Mouse (Mus musculus) WW6 (cell line): Measurements from ENCODE around the gene Pitpnm2.

Source experiments
- DNase-seq: peaks from one replicate; pipeline ENCODE4 v3.0.0-alpha.2; 2013; ENCODE audit warnings: low read depth, low spot score

Pitpnm2 gene

GRCm38 (mm10) chr5:124093852-124094604 is 155.5 kb downstream of the Pitpnm2 start:
- DNase-seq: no peak

DNA sequence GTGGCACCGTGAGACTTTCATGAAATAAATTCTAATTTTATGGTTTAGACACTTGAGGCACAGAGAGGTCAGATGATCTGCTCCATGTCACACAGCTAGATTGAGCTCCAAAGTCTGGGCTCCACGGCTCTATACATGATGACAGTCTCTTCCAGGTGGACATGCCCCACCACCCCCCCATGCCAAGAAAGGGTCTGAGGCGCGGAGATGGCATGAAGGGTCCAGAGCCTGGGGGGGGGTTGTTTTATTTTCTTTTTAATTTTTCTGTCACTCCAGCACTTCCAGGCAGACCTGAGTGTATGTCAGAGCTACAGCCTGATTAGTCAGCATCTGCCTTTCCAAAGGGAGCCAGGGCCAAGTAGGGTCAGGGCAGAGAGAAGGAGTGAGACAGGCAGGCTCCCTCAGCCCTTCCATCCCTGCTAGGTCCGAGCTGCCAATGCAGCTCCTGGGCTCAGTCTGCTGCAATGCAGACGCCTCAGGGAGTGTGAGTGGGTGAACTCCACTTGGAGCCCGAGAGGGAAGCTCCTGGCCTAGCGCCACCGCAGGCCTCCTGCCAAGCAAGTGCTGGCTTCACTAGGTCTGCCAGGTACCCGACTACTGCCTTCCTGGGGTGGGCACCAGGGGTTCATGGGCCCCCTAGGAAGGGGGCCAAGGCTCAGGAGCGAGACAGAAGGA is 156.3 kb downstream of the Pitpnm2 start:
- no peak for DNase-seq

DNA sequence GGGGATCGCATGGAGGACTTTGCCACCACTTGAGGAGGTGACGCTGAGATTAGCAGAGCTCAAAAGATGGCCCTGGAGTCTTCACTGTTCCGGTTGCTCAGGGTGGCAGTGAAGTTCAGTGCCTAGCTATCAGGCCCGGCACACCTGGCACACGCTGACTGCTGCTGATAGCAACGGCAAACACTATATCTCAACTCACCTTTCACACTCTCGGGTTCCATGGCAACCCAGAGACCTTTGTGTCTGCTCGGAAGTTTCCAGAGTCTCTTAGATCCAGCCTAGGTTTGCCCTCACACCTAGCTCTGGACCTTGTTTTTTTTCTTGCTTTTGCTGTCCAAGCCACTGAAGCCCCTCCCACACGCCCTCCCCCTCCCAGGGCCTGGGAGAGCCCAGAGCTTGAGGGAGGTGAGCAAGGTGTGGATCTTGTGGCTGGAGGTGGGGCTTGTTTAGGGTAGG is 157.6 kb downstream of the Pitpnm2 start:
- DNase-seq: no peak

DNA sequence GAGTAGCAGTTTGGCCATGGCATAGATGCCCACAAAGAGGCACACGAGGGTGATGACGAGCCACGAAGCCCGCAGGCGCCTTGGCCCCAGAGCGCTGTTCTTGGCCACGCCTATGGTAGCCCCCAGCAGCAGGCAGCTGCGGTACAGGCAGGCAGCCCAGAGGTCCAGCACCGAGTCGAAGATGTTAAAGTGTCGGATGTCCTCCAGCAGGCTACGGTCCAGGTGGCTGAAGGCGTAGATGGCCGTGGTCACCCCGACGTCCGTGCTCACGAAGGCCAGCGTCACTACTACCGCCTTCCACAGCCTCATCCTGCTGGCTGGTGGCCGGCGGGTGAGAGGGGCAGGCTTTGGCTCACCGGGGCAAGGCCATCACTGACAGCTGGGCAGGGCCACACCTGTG is 159.7 kb downstream of the Pitpnm2 start:
- no peak for DNase-seq

GRCm38 (mm10) chr5:124086876-124087275 is 162.7 kb downstream of the Pitpnm2 start:
- DNase-seq: no peak

DNA sequence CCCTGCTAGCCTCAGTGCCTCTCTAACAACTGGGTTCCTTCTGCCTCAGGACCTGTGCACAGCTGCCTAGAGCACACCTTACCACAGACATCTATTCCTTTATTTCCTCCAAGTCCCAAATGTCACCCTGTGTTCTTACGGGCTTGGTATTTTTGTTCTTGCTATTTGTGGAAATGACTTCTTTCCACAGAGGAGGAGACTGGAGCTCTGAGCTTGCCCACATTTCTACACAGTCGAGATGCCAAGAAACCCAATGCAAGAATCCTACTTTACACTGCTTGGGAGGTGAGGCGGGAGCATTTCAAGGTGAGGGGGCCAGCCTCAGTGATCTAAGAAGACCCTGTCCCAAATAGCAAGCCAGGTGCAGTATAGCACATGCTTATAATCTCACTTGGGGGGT is 164.0 kb downstream of the Pitpnm2 start:
- no peak for DNase-seq

DNA sequence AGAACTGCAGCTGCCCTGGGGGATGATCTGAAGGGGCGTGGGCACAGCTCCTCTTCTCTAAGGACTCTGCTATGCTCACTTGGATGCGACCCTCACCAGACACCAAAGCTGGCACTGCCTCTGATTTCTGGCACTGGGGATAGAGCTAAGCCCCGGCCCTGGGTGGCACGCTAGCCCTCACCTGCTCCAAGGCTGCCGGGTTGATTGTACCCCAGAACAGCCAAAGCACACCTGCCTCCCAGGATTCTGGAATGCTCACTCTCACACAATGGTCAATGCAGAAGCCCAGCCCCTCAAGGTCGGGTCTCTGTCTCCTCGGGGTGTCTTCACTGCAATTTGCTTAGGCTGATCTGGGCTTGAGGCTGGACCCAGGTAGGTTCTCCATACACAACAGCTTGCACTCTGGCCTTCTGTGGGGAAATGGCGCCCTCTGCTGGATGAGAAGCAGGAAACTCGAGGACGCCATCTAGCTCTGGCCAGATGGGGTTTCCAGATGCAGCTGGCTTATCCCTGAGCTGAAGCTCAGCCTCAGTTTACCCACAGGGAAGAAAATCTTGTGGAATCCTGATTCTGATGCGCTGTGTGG is 164.9 kb downstream of the Pitpnm2 start:
- DNase-seq: no peak

DNA sequence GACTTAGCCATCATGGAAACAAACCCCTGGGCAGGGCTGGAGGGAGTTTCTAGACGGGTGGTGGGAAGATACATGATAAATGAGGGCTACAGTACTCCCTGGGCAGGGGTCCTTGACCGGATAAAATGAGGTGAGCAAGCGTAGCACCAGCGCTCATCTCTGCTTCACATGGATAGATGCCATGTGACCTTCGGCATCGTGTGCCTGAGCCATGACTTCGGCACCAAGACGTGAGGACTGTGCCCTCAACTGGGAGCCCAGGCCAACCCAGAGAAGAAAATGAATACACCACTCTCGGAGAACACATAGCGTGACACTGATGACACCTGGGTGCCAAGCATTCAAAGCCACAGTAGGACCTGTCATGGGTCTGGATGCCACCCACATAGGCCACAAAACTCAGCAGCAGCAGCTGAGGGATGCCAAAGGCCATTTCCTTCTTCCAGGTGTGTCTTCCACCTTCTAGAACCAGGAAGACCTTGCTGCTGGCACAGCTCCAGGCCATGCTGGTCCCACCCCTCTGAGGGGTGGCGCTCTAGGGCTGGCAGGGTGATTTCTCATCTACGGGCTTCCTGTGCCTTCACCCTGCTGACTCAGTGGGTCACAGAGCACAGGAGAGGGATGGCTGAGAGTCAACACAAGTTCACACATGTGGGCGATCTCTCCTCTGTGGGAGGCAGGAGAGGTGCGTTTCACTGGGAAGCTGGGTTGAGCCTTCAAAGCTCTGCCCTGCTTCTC is 165.5 kb downstream of the Pitpnm2 start:
- DNase-seq: no peak

GRCm38 (mm10) chr5:124082941-124083688 is 166.4 kb downstream of the Pitpnm2 start:
- no peak for DNase-seq

GRCm38 (mm10) chr5:124082447-124082846 is 167.1 kb downstream of the Pitpnm2 start:
- DNase-seq: no peak

GRCm38 (mm10) chr5:124079880-124080279 is 169.7 kb downstream of the Pitpnm2 start:
- no peak for DNase-seq

GRCm38 (mm10) chr5:124078794-124079416 is 170.7 kb downstream of the Pitpnm2 start:
- no peak for DNase-seq

DNA sequence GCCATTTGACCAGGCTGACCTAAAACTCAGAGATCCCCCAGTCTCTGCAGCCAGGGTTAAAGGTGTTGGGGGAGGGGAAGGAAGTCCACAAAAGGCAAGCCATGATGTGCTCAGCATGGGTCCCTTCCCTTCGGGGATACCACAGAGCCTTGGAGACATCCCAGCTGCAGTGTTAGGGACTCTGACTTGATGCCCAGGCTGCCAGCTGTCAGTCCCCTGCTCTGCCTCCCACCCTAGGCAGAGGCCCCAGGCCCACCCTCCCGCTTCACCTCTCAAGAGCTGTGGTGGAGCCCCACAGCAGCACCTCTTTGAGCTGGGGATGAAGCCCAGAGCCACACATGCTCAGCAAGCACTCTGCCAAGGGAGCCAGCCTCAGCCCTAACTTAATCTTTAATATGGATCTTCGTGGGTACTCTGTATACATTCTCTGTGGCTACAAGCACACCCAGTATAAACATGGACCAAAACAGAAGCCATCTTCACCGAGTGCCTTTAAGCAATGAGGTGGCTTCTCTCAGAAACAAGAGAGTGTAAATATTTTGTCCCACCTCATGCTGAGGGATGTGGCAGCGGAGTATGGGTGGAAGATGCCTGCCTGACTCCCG is 171.6 kb downstream of the Pitpnm2 start:
- DNase-seq: no peak

- DNase-seq: no peak
These were observed 172.3 kb downstream of the Pitpnm2 start for GRCm38 (mm10) chr5:124077241-124077640.

DNA sequence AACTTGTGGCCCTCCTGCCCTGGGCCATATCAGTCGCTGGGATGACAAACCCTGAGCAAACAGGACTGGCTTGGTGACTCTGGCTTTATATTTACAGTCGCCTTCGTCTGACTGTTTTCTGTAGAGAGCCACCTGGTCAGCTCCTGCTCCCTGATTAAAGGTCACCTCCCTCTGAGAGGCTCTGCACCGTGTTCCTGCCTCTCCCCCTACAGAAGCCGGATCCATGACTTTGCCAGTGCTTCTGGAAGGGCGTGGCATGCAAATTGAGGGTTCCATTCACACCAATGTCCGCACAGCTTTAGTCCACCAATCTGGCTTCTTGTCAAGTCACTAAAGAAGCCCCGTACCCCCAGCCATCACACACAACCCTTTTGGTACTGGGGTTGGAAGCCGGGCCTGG is 173.0 kb downstream of the Pitpnm2 start:
- no peak for DNase-seq

DNA sequence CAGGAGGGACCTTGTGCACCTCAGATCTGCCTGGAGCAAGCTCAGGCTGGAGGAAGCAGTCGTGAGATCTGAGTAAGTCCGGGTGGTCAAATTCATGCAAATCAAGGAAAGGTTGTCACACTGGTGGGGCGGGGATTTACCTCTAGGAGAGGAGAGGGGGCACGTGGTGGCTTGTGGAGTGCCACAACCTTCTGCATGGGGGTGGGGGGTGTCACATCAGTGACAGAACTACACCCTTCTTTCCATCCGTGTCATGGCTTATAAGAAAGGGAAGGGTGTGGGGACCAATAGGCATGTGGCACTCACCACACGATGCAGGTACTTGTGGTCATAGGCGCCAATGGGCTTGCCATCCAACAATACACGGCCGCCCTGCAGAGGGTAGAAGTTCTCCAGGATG is 173.8 kb downstream of the Pitpnm2 start:
- no peak for DNase-seq

DNA sequence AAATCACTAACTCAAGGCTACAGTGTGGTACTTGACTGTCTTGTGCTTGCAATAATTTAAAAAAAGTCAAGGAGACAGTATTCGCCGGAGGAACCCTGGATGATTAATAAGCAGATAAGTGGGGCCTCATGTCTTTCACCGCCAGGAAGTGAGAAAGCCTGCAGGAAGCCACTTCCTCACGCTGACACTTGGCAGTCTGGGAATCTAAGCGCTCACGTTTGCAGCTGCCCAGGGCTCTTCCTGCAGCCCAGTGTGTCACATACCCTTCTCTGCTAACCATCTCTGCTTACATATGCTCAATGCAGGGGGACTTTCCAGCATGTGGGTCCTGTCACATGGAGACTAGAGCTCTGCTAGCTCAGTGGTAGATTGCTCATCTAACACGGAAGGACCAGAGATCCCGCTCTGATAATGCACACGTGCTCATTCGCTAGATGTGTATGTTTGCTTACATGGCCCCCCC is 174.7 kb downstream of the Pitpnm2 start:
- DNase-seq: no peak

GRCm38 (mm10) chr5:124073682-124074081 is 175.9 kb downstream of the Pitpnm2 start:
- DNase-seq: no peak

DNA sequence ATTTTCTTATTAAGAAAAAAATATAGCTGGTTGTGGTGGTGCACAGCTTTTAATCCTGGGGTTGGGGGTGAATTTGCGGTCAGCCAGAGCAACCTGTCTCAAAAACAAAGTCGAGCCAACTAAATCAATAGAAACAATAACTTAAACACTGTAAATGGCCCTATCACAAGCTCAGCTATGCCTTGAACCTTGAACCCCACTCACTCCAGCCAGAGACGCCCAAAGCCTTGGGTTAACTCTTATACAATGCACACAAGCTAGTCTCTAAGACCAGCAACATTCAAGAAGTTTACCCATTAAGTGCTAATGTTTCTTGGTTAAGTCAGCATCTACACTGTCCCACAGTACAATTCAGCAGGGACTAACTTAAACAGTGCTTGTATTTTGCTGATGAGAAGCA is 179.9 kb downstream of the Pitpnm2 start:
- DNase-seq: no peak
